Mouse (Mus musculus) Patski (cell line): ENCODE measurements around the gene Rpn1. TPM values are rescaled to one million over a fixed set of nuclear protein-coding genes. Genes with fewer than 3 reads are reported as not detected.
A peak's percentile ranks its signal among the peaks of the same experiment; 100 is the strongest.

ENCODE experiments used
- ATAC-seq: fragments of 100-300 bp; one replicate; pipeline ENCODE4 v1.8.0; 2021
- CTCF ChIA-PET: fragments of 350-600 bp; sonication (Branson Sonifier 250); formaldehyde crosslinking; loops from one replicate; lab custom pipeline; 2022; ENCODE audit warnings: inconsistent platforms; lab: Charles Lee
- POLR2A ChIA-PET: fragments of 350-600 bp; sonication (Branson Sonifier 250); formaldehyde crosslinking; loops from one replicate; lab custom pipeline; 2022; ENCODE audit warnings: antibody characterized with exemption, inconsistent platforms; lab: Charles Lee
- DNase-seq: peaks from one replicate; pipeline ENCODE4 v3.0.0-alpha.2; 2011; ENCODE audit warnings: low read depth, low spot score
- H3K27me3 ChIP-seq: fragments of 371-371 bp; one replicate; pipeline ENCODE4 v1.5.1; 2021
- CTCF ChIP-seq: fragments of 100-300 bp; IDR thresholded peaks from one replicate; pipeline ENCODE4 v1.5.1; 2021
- in situ Hi-C: fragments of 300-500 bp; cut with MboI; formaldehyde crosslinking; loops from 3 replicates; pipeline ENCODE4 v1.11.1; 2018; ENCODE audit warnings: low pct_unique_long_range_greater_than_20kb, mixed read lengths
- polyA plus RNA-seq: library from polyadenylated mRNA; unstranded; gene quantifications from one replicate; pipeline ENCODE4 v1.2.3, GENCODE M21; 2021

Gene Rpn1
- polyA plus RNA-seq, 1 experiment from 2014 or later = 218 TPM

DNA sequence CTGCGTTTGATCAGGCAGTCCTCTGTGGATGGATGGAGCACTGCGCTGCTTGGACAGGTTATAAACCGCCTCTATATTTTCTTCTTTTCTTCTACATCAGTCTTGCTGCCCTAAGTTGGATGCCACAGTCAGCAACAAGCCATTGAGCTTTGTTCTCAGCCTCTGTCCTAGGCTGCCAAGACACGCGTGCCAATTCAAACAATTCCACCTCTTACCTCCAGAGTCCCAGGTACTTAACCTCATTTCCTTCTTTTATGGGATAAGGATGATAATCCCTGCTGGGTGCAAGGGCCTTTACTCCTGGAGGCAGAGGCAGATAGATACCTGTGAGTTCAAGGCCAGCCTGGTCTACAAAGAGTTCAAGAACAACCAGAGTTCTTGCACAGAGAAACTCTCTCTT lies 33.1 kb upstream of the Rpn1 start:
- ATAC-seq (no peak), DNase-seq (no peak)
- H3K27me3 ChIP-seq = no peaks in the 10 kb centered on the region
- TF ChIP-seq CTCF = no peak
- ChIA-PET CTCF (interaction anchor here (2.8 kb wide), 1 partner anchor 11 kb away, joined by 11 read pairs; no protein-coding TSS in a partner anchor), POLR2A (no interaction called here)
- in situ Hi-C loops = no loop called here

DNA sequence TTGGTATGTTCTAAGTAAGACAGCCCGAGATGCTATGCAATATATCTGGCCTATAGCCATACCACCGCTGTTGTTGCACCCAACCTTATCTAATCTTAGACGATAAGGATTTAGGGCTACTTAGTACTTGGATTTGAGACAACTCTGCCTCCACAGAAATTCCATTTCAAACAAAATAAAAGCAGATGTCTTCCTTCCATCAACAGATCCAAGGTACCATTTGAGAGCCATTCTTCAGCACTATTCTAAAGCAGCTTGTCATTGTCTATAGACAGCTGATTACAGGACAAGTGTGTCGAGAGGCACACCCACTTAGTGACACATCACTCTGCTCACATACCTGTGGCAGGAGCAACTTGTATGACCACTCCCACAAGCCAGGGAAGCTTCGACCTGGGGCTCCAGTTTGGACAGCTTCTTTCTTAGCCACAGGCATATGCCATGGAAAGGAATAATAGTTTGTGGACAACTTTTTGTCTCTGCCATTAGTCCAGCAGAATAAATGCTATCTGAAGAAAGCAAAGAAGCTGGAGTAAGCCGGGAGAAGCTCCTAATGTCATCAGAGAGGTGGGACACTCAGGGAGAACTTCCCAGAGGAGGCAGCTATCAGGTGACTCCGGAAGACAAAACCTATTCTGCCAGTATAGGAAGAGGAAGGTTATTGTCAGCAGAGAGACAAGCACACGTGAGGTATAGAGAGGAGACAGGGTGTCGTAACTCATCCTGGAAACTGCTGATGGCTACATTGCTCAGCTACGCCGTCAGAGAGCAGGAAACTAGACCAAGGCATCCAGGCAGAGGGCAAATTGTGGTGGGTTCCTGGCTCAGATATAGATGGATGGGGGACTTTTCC lies 30.8 kb upstream of the Rpn1 start:
- in situ Hi-C loops = no loop called here
- POLR2A ChIA-PET = interaction anchor here (1.1 kb wide), 1 partner anchor 8 kb away, joined by 3 read pairs; no protein-coding TSS in a partner anchor
- CTCF ChIA-PET = interaction anchor here (1.0 kb wide), 1 partner anchor 47 kb away, joined by 3 read pairs; no protein-coding TSS in a partner anchor
- no peaks in the 10 kb centered on the region for H3K27me3 ChIP-seq
- ATAC-seq (no peak), DNase-seq (no peak)
- TF ChIP-seq CTCF = no peak

DNA sequence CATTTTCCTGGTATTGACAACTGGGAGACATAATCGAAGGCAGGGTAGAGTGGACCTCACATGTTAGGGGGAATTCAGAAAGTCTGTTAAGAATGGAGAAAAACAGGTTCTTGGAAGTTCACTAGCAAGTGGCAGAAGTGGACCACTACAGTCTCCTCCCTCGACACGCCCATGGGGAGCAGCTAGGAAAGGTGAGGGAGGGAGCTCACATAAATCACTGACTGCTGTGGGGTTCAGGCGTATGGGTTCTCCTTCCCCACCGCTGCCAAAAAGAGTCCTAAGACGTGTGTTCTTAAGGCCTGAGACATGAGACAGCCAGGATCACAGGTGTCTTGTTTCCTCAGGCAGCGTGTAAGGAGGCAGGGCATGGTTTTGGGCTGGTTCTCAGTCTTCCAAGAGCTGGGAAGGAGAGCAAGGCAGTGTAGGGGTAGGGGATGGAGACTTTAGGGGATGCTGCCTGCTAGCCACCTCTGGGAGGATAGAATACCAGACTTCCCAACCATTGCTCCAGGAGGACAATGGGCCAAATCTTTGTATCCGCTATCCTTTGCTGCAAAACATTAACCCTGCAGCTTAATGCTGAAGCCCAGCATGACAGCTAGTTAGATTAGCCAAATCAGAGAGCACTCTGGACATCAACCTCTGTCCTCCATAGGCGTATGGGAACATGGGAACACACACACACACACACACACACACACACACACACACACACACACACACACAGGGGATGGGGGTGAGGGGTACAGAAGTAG lies 30.0 kb upstream of the Rpn1 start:
- ATAC-seq (no peak), DNase-seq (no peak)
- ChIA-PET POLR2A (interaction anchor here (1.1 kb wide), 1 partner anchor 9 kb away, joined by 3 read pairs; no protein-coding TSS in a partner anchor), CTCF (interaction anchor here (0.6 to 1.0 kb wide), 2 partner anchors 48 to 344 kb away, joined by 3 read pairs; no protein-coding TSS in a partner anchor)
- TF ChIP-seq CTCF = no peak
- in situ Hi-C loops = no loop called here
- H3K27me3 ChIP-seq = no peaks in the 10 kb centered on the region

DNA sequence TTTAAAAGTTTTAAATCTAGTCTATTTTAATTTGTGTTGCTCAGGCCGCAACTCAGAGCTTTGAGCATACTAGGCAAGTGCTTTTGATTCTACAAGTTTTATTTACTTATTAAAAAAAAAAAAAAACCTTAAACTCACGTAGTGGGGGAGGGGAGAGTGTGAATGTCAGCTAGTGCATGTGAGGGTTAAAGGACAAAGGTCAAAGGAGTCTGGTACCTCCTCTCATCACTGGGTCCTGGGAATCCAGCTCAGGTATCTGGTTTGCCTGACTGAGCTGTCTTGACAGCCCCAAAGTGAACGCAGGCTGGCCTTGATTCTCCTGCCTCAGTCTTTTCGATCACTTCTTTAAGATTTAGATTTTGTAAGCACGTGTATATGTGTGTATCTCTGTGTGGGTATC lies 28.6 kb upstream of the Rpn1 start:
- no peaks in the 10 kb centered on the region for H3K27me3 ChIP-seq
- CTCF ChIA-PET = no interaction called here
- in situ Hi-C loops = no loop called here
- POLR2A ChIA-PET = no interaction called here
- DNase-seq (no peak), ATAC-seq (no peak)
- no peak for TF ChIP-seq CTCF

DNA sequence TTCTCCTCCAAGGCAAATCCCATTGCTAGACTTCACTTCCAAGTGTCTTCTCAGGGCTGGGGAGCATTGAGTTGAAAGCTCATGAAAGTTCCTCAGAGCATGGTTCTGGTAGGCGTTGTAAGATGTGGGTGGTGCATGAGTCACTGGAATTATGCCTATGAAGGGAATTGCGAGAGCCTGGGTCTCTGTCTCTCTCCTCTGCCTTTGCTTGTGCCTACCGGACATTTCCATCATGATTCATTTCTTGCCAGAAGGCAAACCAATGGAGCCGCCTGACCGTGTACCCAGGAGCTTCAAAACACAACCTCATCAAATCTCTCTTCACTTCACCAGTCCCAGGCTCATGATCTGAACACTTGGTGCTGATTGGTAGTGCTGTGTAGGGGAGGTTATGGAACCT lies 27.4 kb upstream of the Rpn1 start:
- ChIA-PET POLR2A (interaction anchor here (1.0 kb wide), 1 partner anchor 11 kb away, joined by 3 read pairs; the partner anchor contains the start of gene Rab7), CTCF (no interaction called here)
- in situ Hi-C loops = no loop called here
- no peaks in the 10 kb centered on the region for H3K27me3 ChIP-seq
- ATAC-seq (no peak), DNase-seq (peak; percentile 42)
- TF ChIP-seq CTCF = no peak

DNA sequence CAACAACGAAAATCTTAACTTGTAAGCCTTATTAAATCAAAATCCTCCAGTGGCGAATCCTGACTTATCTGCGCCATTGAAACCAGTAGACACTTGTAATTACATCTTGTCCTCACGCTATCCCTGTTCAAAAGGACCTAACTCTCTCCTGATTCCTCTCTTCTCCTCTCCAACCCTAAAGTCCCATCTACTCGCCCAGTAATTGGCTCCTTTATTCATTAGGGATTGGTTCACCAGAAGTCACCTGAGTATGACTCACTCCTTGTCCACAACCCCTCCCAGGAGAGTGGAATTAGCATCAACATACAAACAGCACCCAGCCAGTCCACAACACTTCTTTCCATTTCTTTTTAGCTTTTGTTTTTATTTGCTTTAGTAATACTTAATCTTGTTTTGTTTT lies 24.4 kb upstream of the Rpn1 start:
- POLR2A ChIA-PET = no interaction called here

DNA sequence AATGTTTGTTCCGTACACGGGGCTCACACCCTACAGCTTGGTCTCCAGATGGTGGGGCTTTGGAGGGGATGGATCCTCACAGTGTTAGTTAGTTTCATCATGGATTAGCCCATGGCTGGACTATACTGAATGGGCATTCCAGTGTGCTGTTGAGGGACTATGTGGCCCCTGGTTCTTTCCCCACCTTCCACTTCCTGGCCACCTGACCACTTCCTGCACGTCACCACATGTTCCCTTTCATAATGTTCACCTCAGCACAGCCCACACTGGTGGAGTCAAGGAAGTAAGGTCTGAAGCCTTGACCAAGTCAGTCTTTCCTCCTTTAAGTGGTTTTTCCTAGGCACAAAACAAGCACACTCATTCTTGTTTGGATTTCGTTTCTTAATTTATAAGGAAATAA lies 23.7 kb upstream of the Rpn1 start:
- no peaks in the 10 kb centered on the region for H3K27me3 ChIP-seq
- ATAC-seq (no peak), DNase-seq (no peak)
- in situ Hi-C loops = no loop called here
- no peak for TF ChIP-seq CTCF
- CTCF ChIA-PET = interaction anchor here (0.9 to 2.4 kb wide), 2 partner anchors 9 to 16 kb away, joined by 3 to 11 read pairs; partner anchors contain the start of gene Rab7
- POLR2A ChIA-PET = no interaction called here

More for the DNA sequence above, 24.4 kb upstream of the Rpn1 start:
- no peaks in the 10 kb centered on the region for H3K27me3 ChIP-seq
- DNase-seq (no peak), ATAC-seq (no peak)
- CTCF ChIA-PET = interaction anchor here (1.3 kb wide), 1 partner anchor 11 kb away, joined by 4 read pairs; no protein-coding TSS in a partner anchor
- no peak for TF ChIP-seq CTCF
- in situ Hi-C loops = no loop called here

DNA sequence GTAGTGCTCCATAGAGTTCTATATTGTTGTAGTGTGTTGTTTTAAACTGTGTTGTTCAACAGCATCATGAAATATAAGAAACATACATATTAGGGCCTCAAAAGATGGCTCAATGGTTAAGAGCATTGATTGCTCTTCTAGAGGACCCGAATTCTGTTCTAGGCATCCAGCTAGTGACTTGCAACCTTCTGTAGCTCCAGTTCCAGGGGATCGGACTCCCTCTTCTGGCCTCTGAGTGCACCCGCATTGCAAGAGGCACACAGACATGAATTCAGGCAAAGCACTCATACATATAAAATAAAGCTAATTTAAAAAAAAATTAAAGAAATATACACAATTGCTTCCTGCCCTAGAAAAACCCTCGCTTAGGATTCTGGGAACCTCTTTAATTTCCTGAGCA lies 22.9 kb upstream of the Rpn1 start:
- peak; percentile 21 for TF ChIP-seq CTCF
- ChIA-PET CTCF (interaction anchor here (0.9 to 2.4 kb wide), 2 partner anchors 10 to 17 kb away, joined by 3 to 11 read pairs; partner anchors contain the start of gene Rab7), POLR2A (no interaction called here)
- DNase-seq = no peak
- no peak for ATAC-seq
- H3K27me3 ChIP-seq = no peaks in the 10 kb centered on the region
- in situ Hi-C loops = no loop called here

DNA sequence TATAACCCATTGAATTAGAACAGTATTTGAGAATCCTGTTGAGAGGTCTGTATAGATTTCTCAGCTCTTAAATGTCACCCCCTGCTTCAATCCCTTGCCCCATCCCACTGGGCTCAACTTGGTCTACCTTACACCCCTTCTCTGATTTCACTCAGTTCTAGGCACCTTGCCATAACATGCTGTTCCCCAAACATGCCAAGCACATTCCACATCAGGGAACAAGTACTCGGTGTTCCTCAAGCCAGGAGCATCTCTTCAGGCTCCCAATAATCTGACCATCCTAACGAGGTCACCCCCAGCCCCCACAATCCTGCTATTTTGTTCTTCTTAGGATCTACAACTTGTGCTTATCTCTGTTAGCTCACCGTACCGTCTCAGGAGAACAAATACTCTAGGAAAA lies 21.9 kb upstream of the Rpn1 start:
- no peaks in the 10 kb centered on the region for H3K27me3 ChIP-seq
- CTCF ChIA-PET = interaction anchor here (0.9 to 2.4 kb wide), 2 partner anchors 11 to 13 kb away, joined by 3 to 11 read pairs; no protein-coding TSS in a partner anchor
- POLR2A ChIA-PET = no interaction called here
- in situ Hi-C loops = no loop called here
- ATAC-seq (no peak), DNase-seq (no peak)
- TF ChIP-seq CTCF = no peak

DNA sequence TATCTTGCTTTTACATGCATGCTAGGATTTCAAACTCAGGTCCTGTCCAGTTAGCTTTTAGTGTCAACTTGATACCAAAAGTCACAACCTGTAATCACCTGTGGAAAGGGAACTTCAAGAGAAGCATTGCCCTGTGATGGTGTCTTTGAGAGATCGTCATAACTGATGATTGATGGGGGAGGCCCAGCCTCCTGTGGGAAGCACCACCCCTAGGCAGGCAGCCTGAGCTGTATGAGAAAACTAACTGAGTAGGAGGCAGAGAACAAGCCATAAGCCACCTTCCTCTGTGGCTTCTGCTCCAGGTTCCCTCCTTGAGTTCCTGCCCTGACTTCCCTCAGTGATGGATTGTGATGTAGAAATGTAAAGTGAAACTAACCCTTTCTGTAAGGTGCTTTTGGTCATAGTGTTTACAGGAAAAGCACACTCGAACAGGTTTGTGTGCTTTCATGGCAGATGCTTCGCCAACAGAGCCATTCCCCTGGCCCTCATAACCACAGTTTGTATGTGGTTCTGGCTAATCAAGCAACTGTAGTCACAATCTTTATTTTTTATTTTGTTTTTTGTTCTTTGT lies 20.1 kb upstream of the Rpn1 start:
- ATAC-seq = no peak
- ChIA-PET CTCF (no interaction called here), POLR2A (no interaction called here)
- TF ChIP-seq CTCF = no peak
- no peak for DNase-seq
- in situ Hi-C loops = no loop called here
- H3K27me3 ChIP-seq = no peaks in the 10 kb centered on the region
